Mouse (Mus musculus) E14TG2a.4 (cell line): Measurements from ENCODE around the gene Spcs2.

Experiments used
- CTCF ChIP-seq: conservative IDR thresholded peaks from 2 replicates; pipeline ENCODE4 v1.5.1; 2014; ENCODE audit warnings: low read length
- NANOG ChIP-seq: IDR thresholded peaks from 2 replicates; pipeline ENCODE4 v1.6.1; 2014; ENCODE audit warnings: borderline replicate concordance, low read length, mixed read lengths
- POU5F1 ChIP-seq: IDR thresholded peaks from 2 replicates; pipeline ENCODE4 v1.6.1; 2014; ENCODE audit warnings: low read length, borderline replicate concordance

DNA sequence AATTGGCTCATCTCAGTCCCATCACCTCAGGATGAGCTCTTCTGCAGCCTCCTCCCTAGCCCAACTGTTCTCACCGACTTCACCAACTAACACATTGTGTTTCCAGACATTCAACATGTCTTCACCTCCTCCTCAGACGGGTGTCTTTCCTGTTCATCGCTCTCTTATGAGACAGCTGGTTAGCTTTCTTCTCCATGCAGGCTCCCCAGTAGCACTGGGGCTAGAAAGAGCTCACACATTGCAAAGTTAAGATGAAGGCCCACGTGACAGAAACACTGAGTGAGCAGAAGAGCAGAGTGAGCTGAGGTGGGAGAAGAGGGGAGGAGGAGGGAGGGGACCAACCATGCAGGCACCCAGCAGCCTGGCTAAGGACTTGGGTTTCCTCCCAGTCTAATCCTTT lies 38.9 kb upstream of the Spcs2 start:
- TF ChIP-seq CTCF (no peak), NANOG (no peak), POU5F1 (no peak)
